Mouse (Mus musculus) heart, embryonic 14.5 days (tissue): ENCODE measurements around the gene 1600015I10Rik. TPM values are rescaled to one million over a fixed set of nuclear protein-coding genes. Genes with fewer than 3 reads are reported as not detected.
"Not testable (repeated sequence)": the region's sequence is repeated elsewhere in the genome, so short reads cannot be mapped to it uniquely, and the experiment has no call there.

Source experiments
- ATAC-seq: fragments of 200-750 bp; cut with Nextera tagmentation; 2 replicates; pipeline ENCODE4 v1.8.0; 2017; ENCODE audit warnings: low read depth, moderate TSS enrichment; ENCODE audit not compliant: insufficient number of reproducible peaks, insufficient read depth, low FRiP score
- H3K27ac ChIP-seq, 2 experiments: fragments of 200-500 bp in 1 of 2; fragments of 300-500 bp in 1 of 2; sonication (generic) in 1 of 2; replicated peaks in 1 of 2; 2 replicates each; pipeline ENCODE4 v1.5.1; 2012 to 2014; ENCODE audit warnings: low read depth in 2 of 2, low read length in 2 of 2, control low read depth in 1 of 2, mild to moderate bottlenecking in 1 of 2, mixed read lengths in 1 of 2; ENCODE audit not compliant: control insufficient read depth in 1 of 2, insufficient read depth in 1 of 2
- H3K27me3 ChIP-seq: fragments of 300-500 bp; sonication (generic); 2 replicates; pipeline ENCODE4 v1.6.1; 2014; ENCODE audit warnings: mild to moderate bottlenecking, low read length, control low read depth; ENCODE audit not compliant: control insufficient read depth, insufficient read depth
- H3K36me3 ChIP-seq: fragments of 300-500 bp; sonication (generic); 2 replicates; pipeline ENCODE4 v1.6.1; 2014; ENCODE audit warnings: mild to moderate bottlenecking, control low read depth, low read length, mixed read lengths; ENCODE audit not compliant: control insufficient read depth, insufficient read depth
- H3K4me1 ChIP-seq, 2 experiments: fragments of 200-500 bp in 1 of 2; fragments of 300-500 bp in 1 of 2; sonication (generic) in 1 of 2; 2 replicates each; pipeline ENCODE4 v1.6.1; 2012 to 2014; ENCODE audit warnings: low read length in 2 of 2, control low read depth in 1 of 2, mixed read lengths in 1 of 2; ENCODE audit not compliant: control insufficient read depth in 2 of 2, insufficient read depth in 2 of 2
- H3K4me2 ChIP-seq: fragments of 300-500 bp; sonication (generic); 2 replicates; pipeline ENCODE4 v1.6.1; 2014; ENCODE audit warnings: mild to moderate bottlenecking, low read length
- H3K4me3 ChIP-seq, 2 experiments: fragments of 200-500 bp in 1 of 2; fragments of 300-500 bp in 1 of 2; sonication (generic) in 1 of 2; 2 replicates each; pipeline ENCODE4 v1.5.1; 2012 to 2014; ENCODE audit warnings: low read length in 2 of 2, mild to moderate bottlenecking in 2 of 2, control low read depth in 1 of 2, low read depth in 1 of 2, moderate library complexity in 1 of 2; ENCODE audit not compliant: control insufficient read depth in 1 of 2, insufficient read depth in 1 of 2
- H3K9ac ChIP-seq: fragments of 300-500 bp; sonication (generic); 2 replicates; pipeline ENCODE4 v1.6.1; 2014; ENCODE audit warnings: mild to moderate bottlenecking, low read length
- H3K9me3 ChIP-seq: fragments of 300-500 bp; sonication (generic); 2 replicates; pipeline ENCODE4 v1.6.1; 2016; ENCODE audit warnings: low read length, control low read depth; ENCODE audit not compliant: control insufficient read depth
- WGBS: fragments of 180-500 bp; shearing (Covaris S2); extraction: QIAGEN DNeasy Blood & Tissue Kit; methylation state at CpG from one replicate; pipeline ENCODE4 v1.1.7; 2014; 5-methylcytosine and 5-hydroxymethylcytosine counted together
- polyA plus RNA-seq: library from polyadenylated mRNA; unstranded; fragments of >200 nt; fragmentation: Nextera tagmentation; extraction: Ambion mirVana; gene quantifications from 2 replicates; pipeline ENCODE4 v1.2.1, GENCODE M21; 2014

Gene 1600015I10Rik
- polyA plus RNA-seq, 1 experiment from 2014 or later, result 0.11 TPM

DNA sequence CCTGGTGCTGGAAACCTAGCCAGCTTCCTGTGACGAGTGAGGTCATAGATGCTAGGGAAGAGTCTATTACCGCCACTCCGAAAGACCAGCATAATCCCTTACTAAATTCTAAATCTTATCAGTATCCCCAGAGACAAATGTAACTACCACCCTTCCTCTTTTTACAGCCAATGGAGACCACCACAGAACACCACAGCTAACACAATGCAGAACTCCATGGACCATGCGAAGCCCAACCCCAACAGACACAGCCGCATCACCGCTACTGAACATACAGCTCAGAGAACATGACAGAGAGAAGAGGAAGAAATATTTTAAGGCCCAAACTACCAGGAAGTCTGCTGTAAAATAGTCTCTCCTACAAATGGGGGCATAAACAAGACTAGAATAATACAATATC, 21.9 kb downstream of the 1600015I10Rik start:
- Histone ChIP-seq H3K9ac (no peak overlapping the region), H3K36me3 (no peaks in the 10 kb centered on the region), H3K27me3 (no peaks in the 10 kb centered on the region), H3K4me1 (no peaks in the 10 kb centered on the region), H3K9me3 (no peaks in the 10 kb centered on the region), H3K4me3 (no peak overlapping the region), H3K4me2 (no peak overlapping the region), H3K27ac (no peak overlapping the region)
- WGBS, result 83% methylated on average over 6 of the region's 6 CpGs
- ATAC-seq, result no peak

DNA sequence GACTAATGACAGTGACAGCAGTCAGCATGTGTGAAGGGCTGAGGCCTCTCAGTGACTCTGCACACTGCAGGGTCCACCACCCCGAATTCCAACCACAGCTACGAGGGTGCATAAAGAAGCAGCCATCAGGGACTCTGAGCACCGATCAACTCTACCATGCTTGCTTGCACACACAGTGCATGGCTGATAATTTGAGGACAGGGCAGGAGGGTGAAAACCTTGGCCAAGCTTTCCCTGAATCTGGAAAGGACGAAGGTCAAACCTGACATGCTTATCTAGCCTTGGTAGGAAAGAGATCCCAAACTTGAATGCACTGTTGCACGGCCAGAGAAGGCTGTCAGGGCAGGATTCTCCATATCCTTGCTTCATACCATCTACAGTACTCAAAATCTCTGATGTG, 23.5 kb downstream of the 1600015I10Rik start:
- no peak overlapping the region for H3K27ac ChIP-seq
- ATAC-seq, result no peak
- 71% methylated on average over 5 of the region's 5 CpGs for WGBS
- no peaks in the 10 kb centered on the region for H3K36me3 ChIP-seq
- H3K9me3 ChIP-seq, result no peaks in the 10 kb centered on the region
- H3K4me3 ChIP-seq, result no peak overlapping the region
- no peak overlapping the region for H3K4me2 ChIP-seq
- H3K9ac ChIP-seq, result no peak overlapping the region
- H3K4me1 ChIP-seq, result no peaks in the 10 kb centered on the region
- no peaks in the 10 kb centered on the region for H3K27me3 ChIP-seq

DNA sequence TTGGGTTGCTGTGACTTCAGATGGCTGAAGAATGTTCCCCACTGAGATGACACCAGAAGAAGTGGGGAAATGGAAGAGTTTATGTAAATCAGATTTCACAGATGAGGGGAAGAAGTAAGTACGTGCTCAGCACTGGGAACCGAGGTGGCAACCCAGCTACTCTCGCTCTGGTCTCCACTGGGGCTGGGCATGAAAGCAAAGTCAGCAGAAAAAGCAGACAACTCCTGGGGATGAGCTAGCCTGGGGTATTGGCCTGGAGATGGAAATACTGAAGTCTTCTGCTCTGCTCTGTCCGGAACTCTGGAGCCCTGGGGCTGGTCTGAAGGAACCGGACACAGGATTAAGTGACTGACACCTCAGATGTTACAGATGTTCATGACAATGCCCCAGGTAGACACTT, 24.5 kb downstream of the 1600015I10Rik start:
- no peaks in the 10 kb centered on the region for H3K9me3 ChIP-seq
- no peak overlapping the region for H3K27ac ChIP-seq
- H3K4me3 ChIP-seq, result no peak overlapping the region
- H3K9ac ChIP-seq, result no peak overlapping the region
- ATAC-seq, result no peak
- no peaks in the 10 kb centered on the region for H3K36me3 ChIP-seq
- H3K4me2 ChIP-seq, result no peak overlapping the region
- no peaks in the 10 kb centered on the region for H3K4me1 ChIP-seq
- H3K27me3 ChIP-seq, result no peaks in the 10 kb centered on the region
- 72% methylated on average over 5 of the region's 5 CpGs for WGBS

DNA sequence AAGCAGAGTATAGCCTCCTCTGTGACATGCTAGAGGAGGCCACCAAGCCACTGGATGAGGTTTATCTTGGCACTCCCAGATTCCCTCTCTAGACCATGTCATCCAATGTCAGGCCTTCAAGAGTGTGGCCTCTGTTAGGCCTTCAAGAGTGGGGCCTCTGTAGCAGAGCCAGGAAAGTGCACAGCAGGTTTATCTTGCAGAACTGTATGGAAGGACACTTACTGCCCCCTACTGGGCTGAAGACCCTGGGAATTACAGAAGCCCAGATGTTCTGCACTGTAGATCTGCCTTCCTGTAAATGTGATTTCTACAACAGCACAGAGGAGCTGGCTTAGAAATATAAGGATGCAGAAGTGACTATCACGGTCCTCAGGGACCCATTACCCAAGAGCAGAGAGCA, 25.3 kb downstream of the 1600015I10Rik start:
- H3K4me3 ChIP-seq, result no peak overlapping the region
- WGBS, result 37% methylated on average over 1 of the region's 1 CpGs
- no peak for ATAC-seq

DNA sequence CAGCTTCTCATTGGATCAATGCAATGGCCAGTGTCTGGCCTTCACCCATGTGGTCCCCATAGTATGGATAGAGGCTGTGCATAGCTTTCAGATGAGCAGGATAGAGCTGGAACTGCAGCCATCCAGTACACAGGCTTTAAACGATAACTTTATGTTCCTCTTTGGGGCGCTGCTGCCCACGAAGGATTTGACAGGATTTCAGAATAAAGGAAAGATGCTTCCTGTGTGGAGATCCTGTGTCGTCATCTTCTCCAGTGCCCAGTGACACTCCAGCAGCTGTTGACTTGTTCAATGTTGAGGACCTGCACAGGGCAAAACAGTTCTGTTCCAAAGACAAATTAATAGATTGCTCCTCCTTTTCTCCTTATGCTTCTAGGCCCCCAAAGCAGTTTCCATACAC, 27.1 kb downstream of the 1600015I10Rik start:
- no peak overlapping the region for H3K9ac ChIP-seq
- H3K27ac ChIP-seq, result no peak overlapping the region
- WGBS, result 81% methylated on average over 4 of the region's 4 CpGs
- H3K4me3 ChIP-seq, result no peak overlapping the region
- no peaks in the 10 kb centered on the region for H3K4me1 ChIP-seq
- H3K27me3 ChIP-seq, result no peaks in the 10 kb centered on the region
- ATAC-seq, result no peak
- no peaks in the 10 kb centered on the region for H3K9me3 ChIP-seq
- no peaks in the 10 kb centered on the region for H3K36me3 ChIP-seq
- no peak overlapping the region for H3K4me2 ChIP-seq

More for the DNA sequence above, 25.3 kb downstream of the 1600015I10Rik start:
- no peak overlapping the region for H3K9ac ChIP-seq
- H3K27me3 ChIP-seq, result no peaks in the 10 kb centered on the region
- no peak overlapping the region for H3K27ac ChIP-seq
- no peak overlapping the region for H3K4me2 ChIP-seq
- no peaks in the 10 kb centered on the region for H3K36me3 ChIP-seq
- no peaks in the 10 kb centered on the region for H3K4me1 ChIP-seq
- no peaks in the 10 kb centered on the region for H3K9me3 ChIP-seq

DNA sequence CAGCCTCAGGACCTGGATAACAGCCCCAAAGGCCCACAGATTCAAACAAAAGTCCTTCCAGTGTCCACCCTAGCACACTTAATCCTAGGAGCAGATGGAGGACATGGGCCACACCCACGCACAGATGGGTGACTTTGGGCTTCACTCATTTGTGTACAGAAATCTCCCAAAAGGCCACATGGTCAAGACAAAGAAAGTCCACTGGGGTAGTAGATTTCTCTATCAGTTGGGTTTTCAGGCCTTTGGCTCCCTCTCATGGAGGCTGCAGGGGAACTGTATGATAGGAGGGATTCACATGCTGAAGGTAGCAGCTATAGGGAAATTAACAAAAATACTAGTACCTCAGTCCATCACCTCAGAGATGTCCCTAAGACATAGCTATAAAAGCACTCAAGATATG, 28.4 kb downstream of the 1600015I10Rik start:
- Histone ChIP-seq H3K27me3 (no peaks in the 10 kb centered on the region), H3K9ac (no peak overlapping the region), H3K4me3 (no peak overlapping the region), H3K9me3 (no peaks in the 10 kb centered on the region), H3K36me3 (no peaks in the 10 kb centered on the region), H3K4me1 (no peaks in the 10 kb centered on the region), H3K4me2 (no peak overlapping the region), H3K27ac (no peak overlapping the region)
- WGBS, result 47% methylated on average over 1 of the region's 1 CpGs
- no peak for ATAC-seq

DNA sequence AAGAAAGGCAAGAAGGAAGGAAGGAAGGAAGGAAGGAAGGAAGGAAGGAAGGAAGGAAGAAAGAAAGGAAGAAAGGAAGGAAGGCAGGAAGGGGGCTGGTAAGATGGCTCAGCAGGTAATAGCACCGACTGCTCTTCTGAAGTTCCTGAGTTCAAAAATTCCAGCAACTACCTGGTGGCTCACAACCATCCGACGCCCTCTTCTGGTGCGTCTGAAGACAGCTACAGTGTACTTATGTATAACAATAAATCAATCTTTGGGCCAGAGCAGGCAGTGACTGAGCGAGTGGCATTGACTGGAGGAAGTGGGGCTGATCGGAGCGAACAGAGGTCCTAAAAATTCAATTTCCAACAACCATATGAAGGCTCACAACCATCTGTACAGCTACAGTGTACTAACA, 29.5 kb downstream of the 1600015I10Rik start:
- H3K9me3 ChIP-seq, H3K27ac ChIP-seq, H3K4me1 ChIP-seq, H3K27me3 ChIP-seq, H3K4me3 ChIP-seq, H3K4me2 ChIP-seq, H3K36me3 ChIP-seq, ATAC-seq, H3K9ac ChIP-seq: not testable (repeated sequence)
- WGBS, result 28% methylated on average over 7 of the region's 7 CpGs

DNA sequence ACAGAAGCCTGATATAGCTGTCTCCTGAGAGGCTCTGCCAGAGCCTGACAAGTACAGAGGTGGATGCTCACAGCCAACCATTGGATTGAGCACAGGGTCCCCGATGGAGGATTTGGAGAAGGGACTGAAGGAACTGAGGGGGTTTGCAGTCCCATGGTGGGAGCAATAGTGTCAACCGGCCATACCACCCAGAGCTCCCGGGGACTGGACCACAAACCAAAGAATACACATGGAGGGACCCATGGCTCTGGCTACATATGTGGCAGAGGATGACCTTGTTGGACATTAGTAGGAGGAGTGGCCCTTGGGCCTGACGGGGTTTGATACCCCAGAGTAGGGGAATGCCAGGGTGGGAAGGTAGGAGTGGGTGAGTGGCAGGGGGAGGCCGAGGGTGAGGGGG, 37.0 kb downstream of the 1600015I10Rik start:
- not testable (repeated sequence) for H3K9ac ChIP-seq, H3K4me2 ChIP-seq, H3K27ac ChIP-seq, H3K4me3 ChIP-seq, H3K9me3 ChIP-seq, ATAC-seq, H3K36me3 ChIP-seq, H3K27me3 ChIP-seq, H3K4me1 ChIP-seq
- 74% methylated on average over 5 of the region's 5 CpGs for WGBS
